Mouse (Mus musculus) neural tube, embryonic 13.5 days (tissue): ENCODE results near the gene Malsu1. TPM values are rescaled to one million over a fixed set of nuclear protein-coding genes. Genes with fewer than 3 reads are reported as not detected.

Experiments used
- ATAC-seq: fragments of 200-750 bp; cut with Nextera tagmentation; 2 replicates; pipeline ENCODE4 v1.8.0; 2017; ENCODE audit warnings: low read depth, mild to moderate bottlenecking, moderate TSS enrichment, moderate library complexity
- H3K27ac ChIP-seq: fragments of 300-500 bp; sonication (generic); replicated peaks from 2 replicates; pipeline ENCODE4 v1.5.1; 2015; ENCODE audit warnings: moderate library complexity, mild to moderate bottlenecking, inconsistent platforms
- H3K27me3 ChIP-seq: fragments of 300-500 bp; sonication (generic); 2 replicates; pipeline ENCODE4 v1.6.1; 2015; ENCODE audit warnings: mild to moderate bottlenecking, inconsistent platforms
- H3K36me3 ChIP-seq: fragments of 300-500 bp; sonication (generic); 2 replicates; pipeline ENCODE4 v1.6.1; 2015; ENCODE audit warnings: mild to moderate bottlenecking, inconsistent platforms
- H3K4me1 ChIP-seq: fragments of 300-500 bp; sonication (generic); replicated peaks from 2 replicates; pipeline ENCODE4 v1.6.1; 2015; ENCODE audit warnings: inconsistent platforms
- H3K4me2 ChIP-seq: fragments of 300-500 bp; sonication (generic); 2 replicates; pipeline ENCODE4 v1.6.1; 2015; ENCODE audit warnings: inconsistent platforms, mild to moderate bottlenecking, moderate library complexity
- H3K4me3 ChIP-seq: fragments of 300-500 bp; sonication (generic); 2 replicates; pipeline ENCODE4 v1.5.1; 2015; ENCODE audit warnings: mild to moderate bottlenecking, inconsistent platforms
- H3K9ac ChIP-seq: fragments of 300-500 bp; sonication (generic); 2 replicates; pipeline ENCODE4 v1.6.1; 2015; ENCODE audit warnings: moderate library complexity, mild to moderate bottlenecking, inconsistent platforms
- H3K9me3 ChIP-seq: fragments of 300-500 bp; sonication (generic); 2 replicates; pipeline ENCODE4 v1.6.1; 2016; ENCODE audit warnings: inconsistent platforms
- WGBS: fragments of 180-500 bp; shearing (Covaris S2); methylation state at CpG from one replicate; pipeline ENCODE4 v1.1.7; 2015; 5-methylcytosine and 5-hydroxymethylcytosine counted together
- polyA plus RNA-seq: library from polyadenylated mRNA; unstranded; fragments of >200 nt; fragmentation: Nextera tagmentation; extraction: Ambion mirVana; gene quantifications from 2 replicates; pipeline ENCODE4 v1.2.1, GENCODE M21; 2015

The Malsu1 gene
- polyA plus RNA-seq, 1 experiment from 2014 or later: 70.2 TPM

GRCm38 (mm10) chr6:49046976-49047375 is 26.6 kb upstream of the Malsu1 start:
- H3K9ac ChIP-seq: no peak overlapping the region
- 74% methylated on average over 8 of the region's 8 CpGs for WGBS
- H3K4me3 ChIP-seq: no peak overlapping the region
- no peaks in the 10 kb centered on the region for H3K36me3 ChIP-seq
- H3K4me1 ChIP-seq: no peaks in the 10 kb centered on the region
- H3K9me3 ChIP-seq: no peaks in the 10 kb centered on the region
- no peak overlapping the region for H3K27ac ChIP-seq
- no peak for ATAC-seq
- H3K4me2 ChIP-seq: no peak overlapping the region
- no peaks in the 10 kb centered on the region for H3K27me3 ChIP-seq

- 77% methylated on average over 10 of the region's 10 CpGs for WGBS
- ATAC-seq: no peak
Measured at GRCm38 (mm10) chr6:49047848-49048247, 25.7 kb upstream of the Malsu1 start.

GRCm38 (mm10) chr6:49048395-49048794 is 25.2 kb upstream of the Malsu1 start:
- Histone ChIP-seq H3K9ac (no peak overlapping the region), H3K4me3 (no peak overlapping the region), H3K36me3 (no peaks in the 10 kb centered on the region), H3K4me1 (no peaks in the 10 kb centered on the region), H3K4me2 (no peak overlapping the region), H3K9me3 (no peaks in the 10 kb centered on the region), H3K27ac (no peak overlapping the region), H3K27me3 (no peaks in the 10 kb centered on the region)
- ATAC-seq: no peak
- WGBS: 91% methylated on average over 10 of the region's 10 CpGs

More at GRCm38 (mm10) chr6:49047848-49048247, 25.7 kb upstream of the Malsu1 start:
- Histone ChIP-seq H3K27ac (no peak overlapping the region), H3K4me2 (no peak overlapping the region), H3K27me3 (no peaks in the 10 kb centered on the region), H3K9me3 (no peaks in the 10 kb centered on the region), H3K4me1 (no peaks in the 10 kb centered on the region), H3K4me3 (no peak overlapping the region), H3K36me3 (no peaks in the 10 kb centered on the region), H3K9ac (no peak overlapping the region)

GRCm38 (mm10) chr6:49050677-49051410 is 22.8 kb upstream of the Malsu1 start:
- Histone ChIP-seq H3K9ac (no peak overlapping the region), H3K4me1 (peaks cover 12% of the 10 kb centered on the region), H3K4me2 (no peak overlapping the region), H3K27me3 (no peaks in the 10 kb centered on the region), H3K9me3 (no peaks in the 10 kb centered on the region), H3K36me3 (no peaks in the 10 kb centered on the region), H3K27ac (no peak overlapping the region), H3K4me3 (no peak overlapping the region)
- 75% methylated on average over 11 of the region's 11 CpGs for WGBS
- ATAC-seq: no peak

- no peak overlapping the region for H3K9ac ChIP-seq
- H3K36me3 ChIP-seq: no peaks in the 10 kb centered on the region
- no peak overlapping the region for H3K4me3 ChIP-seq
- 84% methylated on average over 5 of the region's 5 CpGs for WGBS
- H3K9me3 ChIP-seq: no peaks in the 10 kb centered on the region
- no peak for ATAC-seq
- H3K4me2 ChIP-seq: no peak overlapping the region
- no peaks in the 10 kb centered on the region for H3K27me3 ChIP-seq
- peaks cover 15% of the 10 kb centered on the region for H3K4me1 ChIP-seq
- H3K27ac ChIP-seq: no peak overlapping the region
Measured at GRCm38 (mm10) chr6:49052191-49052590, 21.4 kb upstream of the Malsu1 start.

- Histone ChIP-seq H3K4me2 (no peak overlapping the region; the same call in 1 of the 2 replicates), H3K9me3 (no peaks in the 10 kb centered on the region), H3K36me3 (no peaks in the 10 kb centered on the region), H3K9ac (no peak overlapping the region), H3K27me3 (no peaks in the 10 kb centered on the region), H3K4me3 (no peak overlapping the region), H3K27ac (peak overlapping the region; percentile 69), H3K4me1 (peaks cover 15% of the 10 kb centered on the region)
- peak; percentile 74; the same call in 1 of the 2 replicates for ATAC-seq
- 2% methylated on average over 7 of the region's 7 CpGs for WGBS
Measured at GRCm38 (mm10) chr6:49055256-49055733, 18.3 kb upstream of the Malsu1 start.

GRCm38 (mm10) chr6:49056009-49056408 is 17.6 kb upstream of the Malsu1 start:
- H3K27ac ChIP-seq: no peak overlapping the region
- ATAC-seq: no peak
- no peaks in the 10 kb centered on the region for H3K27me3 ChIP-seq
- H3K9ac ChIP-seq: no peak overlapping the region
- H3K4me1 ChIP-seq: peaks cover 15% of the 10 kb centered on the region
- no peak overlapping the region for H3K4me3 ChIP-seq
- no peak overlapping the region for H3K4me2 ChIP-seq
- no peaks in the 10 kb centered on the region for H3K9me3 ChIP-seq
- H3K36me3 ChIP-seq: no peaks in the 10 kb centered on the region
- WGBS: 63% methylated on average over 9 of the region's 9 CpGs

- H3K27me3 ChIP-seq: no peaks in the 10 kb centered on the region
- H3K27ac ChIP-seq: no peak overlapping the region
- no peak overlapping the region for H3K4me3 ChIP-seq
- no peak overlapping the region for H3K9ac ChIP-seq
- H3K4me1 ChIP-seq: peaks cover 15% of the 10 kb centered on the region
- ATAC-seq: peak; percentile 62
- WGBS: 38% methylated on average over 8 of the region's 8 CpGs
- H3K9me3 ChIP-seq: no peaks in the 10 kb centered on the region
- no peaks in the 10 kb centered on the region for H3K36me3 ChIP-seq
- H3K4me2 ChIP-seq: no peak overlapping the region
Measured at GRCm38 (mm10) chr6:49057053-49058021, 16.3 kb upstream of the Malsu1 start.

GRCm38 (mm10) chr6:49068361-49068760 is 5.2 kb upstream of the Malsu1 start:
- no peak for ATAC-seq
- H3K4me2 ChIP-seq: no peak overlapping the region
- H3K9me3 ChIP-seq: no peaks in the 10 kb centered on the region
- 42% methylated on average over 4 of the region's 4 CpGs for WGBS
- no peaks in the 10 kb centered on the region for H3K27me3 ChIP-seq
- no peak overlapping the region for H3K9ac ChIP-seq
- no peaks in the 10 kb centered on the region for H3K36me3 ChIP-seq
- H3K4me3 ChIP-seq: no peak overlapping the region
- no peak overlapping the region for H3K27ac ChIP-seq
- peaks cover 4% of the 10 kb centered on the region; the same call in 1 of the 2 replicates for H3K4me1 ChIP-seq

- H3K36me3 ChIP-seq: no peaks in the 10 kb centered on the region
- peak; percentile 80 for ATAC-seq
- H3K27ac ChIP-seq: peak overlapping the region; percentile 85
- peak overlapping the region; percentile 84 for H3K4me2 ChIP-seq
- H3K4me1 ChIP-seq: peaks cover 26% of the 10 kb centered on the region
- no peaks in the 10 kb centered on the region for H3K27me3 ChIP-seq
- H3K4me3 ChIP-seq: peak overlapping the region; percentile 81
- 1% methylated on average over 19 of the region's 19 CpGs for WGBS
- peak overlapping the region; percentile 94 for H3K9ac ChIP-seq
- H3K9me3 ChIP-seq: no peaks in the 10 kb centered on the region
Measured at GRCm38 (mm10) chr6:49074117-49074490, 509 bp downstream of the Malsu1 start.

- Histone ChIP-seq H3K4me1 (peaks cover 26% of the 10 kb centered on the region), H3K4me2 (no peak overlapping the region), H3K9me3 (no peaks in the 10 kb centered on the region), H3K9ac (no peak overlapping the region), H3K27ac (no peak overlapping the region), H3K27me3 (no peaks in the 10 kb centered on the region), H3K4me3 (no peak overlapping the region), H3K36me3 (0 out of 2 replicates have a peak, but pooled peaks cover 10% of the 10 kb centered on the region)
- WGBS: 82% methylated on average over 2 of the region's 2 CpGs
- no peak for ATAC-seq
Measured at GRCm38 (mm10) chr6:49077894-49078293, 4.3 kb downstream of the Malsu1 start.

GRCm38 (mm10) chr6:49079313-49079712 is 5.7 kb downstream of the Malsu1 start:
- H3K27me3 ChIP-seq: no peaks in the 10 kb centered on the region
- no peak for ATAC-seq
- no peak overlapping the region for H3K4me2 ChIP-seq
- H3K4me1 ChIP-seq: peaks cover 21% of the 10 kb centered on the region
- H3K4me3 ChIP-seq: no peak overlapping the region
- no peak overlapping the region for H3K27ac ChIP-seq
- no peaks in the 10 kb centered on the region for H3K9me3 ChIP-seq
- WGBS: 100% methylated on average over 1 of the region's 1 CpGs
- no peak overlapping the region for H3K9ac ChIP-seq
- peaks cover 24% of the 10 kb centered on the region for H3K36me3 ChIP-seq
